Mouse (Mus musculus) inflammation-experienced regulatory T-cells (primary cell): ENCODE results near the gene Aqp12. TPM values are rescaled to one million over a fixed set of nuclear protein-coding genes. Genes with fewer than 3 reads are reported as not detected.

Source experiments
- polyA plus RNA-seq, 2 experiments: library from polyadenylated mRNA; unstranded; fragments of 100-300 nt; shearing (Covaris generic); gene quantifications; one replicate each; pipeline ENCODE4 v1.2.1; 2017

Gene Aqp12
- 1 to 10 TPM in 1 of 2 experiments, not detected in 1; 1.8 TPM for polyA plus RNA-seq

GRCm38 (mm10) chr1:93006061-93006460, at the start of gene Aqp12:
Gene Aqp12 (plus strand): TSS chr1:93006334.

Other genes starting within 250 kb of the Aqp12 start
- gene Gpc1, start 174.7 kb upstream of the Aqp12 start, polyA plus RNA-seq = 1 to 10 TPM; 6.2 to 9.7 TPM
- 1 to 10 TPM in 1 of 2 experiments, under 1 TPM in 1; 0.36 to 6.9 TPM for gene Ankmy1, start 103.4 kb upstream of the Aqp12 start, polyA plus RNA-seq
- 10 to 100 TPM in 1 of 2 experiments, 1 to 10 TPM in 1; 8.8 to 10.4 TPM for gene Dusp28, start 99.4 kb upstream of the Aqp12 start, polyA plus RNA-seq
- gene Rnpepl1, start 95.6 kb upstream of the Aqp12 start, polyA plus RNA-seq = 100 to 1,000 TPM; 121 to 142 TPM
- 10 to 100 TPM; 14.3 to 20.1 TPM for gene Capn10, start 72.0 kb upstream of the Aqp12 start, polyA plus RNA-seq
- 1 to 10 TPM; 1.0 to 2.0 TPM for gene Gpr35, start 55.5 kb upstream of the Aqp12 start, polyA plus RNA-seq
- gene Kif1a, start 95.6 kb downstream of the Aqp12 start, polyA plus RNA-seq = 1 to 10 TPM in 1 of 2 experiments, not detected in 1; 3.0 TPM
- not detected for gene Agxt, start 128.9 kb downstream of the Aqp12 start, polyA plus RNA-seq
- gene 2310007B03Rik, start 154.6 kb downstream of the Aqp12 start, polyA plus RNA-seq = not detected
- gene Crocc2, start 162.4 kb downstream of the Aqp12 start, polyA plus RNA-seq = 1 to 10 TPM in 1 of 2 experiments, under 1 TPM in 1; 0.02 to 1.2 TPM
- under 1 TPM in 1 of 2 experiments, not detected in 1; 0.43 TPM for gene Sned1, start 229.5 kb downstream of the Aqp12 start, polyA plus RNA-seq